32 mouse cellular contexts compared by ENCODE assay signal in the genomic region with DNA sequence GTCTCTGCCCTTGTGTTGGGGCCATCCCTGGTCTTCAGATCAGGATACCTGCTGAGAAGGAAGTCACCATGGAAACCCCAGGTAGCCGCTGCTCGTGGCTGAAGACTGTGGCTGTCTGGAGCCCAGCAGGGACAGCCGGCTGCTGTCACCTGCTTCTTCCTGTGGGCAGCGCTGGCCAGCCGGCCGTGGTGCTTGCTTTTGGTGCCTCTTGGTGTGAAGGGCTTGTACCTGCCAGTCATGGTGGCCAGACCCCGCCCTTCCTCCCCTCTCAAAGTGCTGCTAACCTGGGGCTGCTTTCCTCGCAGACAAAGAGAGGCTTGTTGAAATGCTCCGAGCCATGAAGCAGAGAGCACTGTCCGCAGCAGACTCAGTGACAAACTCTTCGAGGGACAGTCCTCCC. TPM values are rescaled to one million over a fixed set of nuclear protein-coding genes. Genes with fewer than 3 reads are reported as not detected.
DNase-seq lines count a peak whose midpoint lies in the region; ATAC-seq and TF ChIP-seq lines count a peak whose summit lies in the region.
"Had no signal": no experiment of that assay in that cellular context is flagged by ENCODE, and none has a peak within 500 bp of the region (broad histone marks: within the 10 kb centered on the region; RNA-seq: fewer than 3 reads in every experiment).

No protein-coding gene starts in this region.

- H3K4me1 ChIP-seq in embryonic facial prominence, embryonic 11.5 days (ENCODE audit: control insufficient read depth, insufficient read depth, low read length), result no peaks in the 10 kb centered on the region; the same call in none of the 2 replicates
- peaks cover 88% of the 10 kb centered on the region for H3K4me1 ChIP-seq in embryonic facial prominence, embryonic 10.5 days
- H3K4me1 ChIP-seq in midbrain, embryonic 12.5 days, result peaks cover 9% of the 10 kb centered on the region
- no peaks in the 10 kb centered on the region for H3K4me1 ChIP-seq in midbrain, embryonic 16.5 days (ENCODE audit: control insufficient read depth, insufficient read depth, low read length)
- peaks cover 31% of the 10 kb centered on the region for H3K4me1 ChIP-seq in limb, embryonic 13.5 days

- no peaks in the 10 kb centered on the region for H3K9me3 ChIP-seq in embryonic facial prominence, embryonic 11.5 days (replicated peaks; ENCODE audit: control insufficient read depth, low read length)
- no peaks in the 10 kb centered on the region for H3K9me3 ChIP-seq in embryonic facial prominence, embryonic 10.5 days
- no peaks in the 10 kb centered on the region for H3K9me3 ChIP-seq in midbrain, embryonic 12.5 days
- H3K9me3 ChIP-seq in midbrain, embryonic 16.5 days (replicated peaks; ENCODE audit: control insufficient read depth, low read length, poor library complexity, severe bottlenecking), result no peaks in the 10 kb centered on the region
- no peaks in the 10 kb centered on the region for H3K9me3 ChIP-seq in limb, embryonic 13.5 days
- H3K9me3 ChIP-seq: forebrain, embryonic 15.5 days; heart, embryonic 10.5 days; heart, embryonic 15.5 days; hindbrain, embryonic 15.5 days; intestine, embryonic 15.5 days; liver, embryonic 15.5 days; neural tube, embryonic 12.5 days had no signal

- no peak for DNase-seq in embryonic facial prominence, embryonic 11.5 days (ENCODE audit: low spot score)
- DNase-seq in embryonic facial prominence, embryonic 10.5 days (ENCODE audit: low spot score), result no peak
- DNase-seq in layer of hippocampus, adult 2 months (ENCODE audit: low spot score in 2 of 2), result no peak
- DNase-seq in layer of hippocampus, adult 9-11 months, result no peak
- no peak for DNase-seq in embryo, embryonic 9.5 days (ENCODE audit: extremely low spot score)
- DNase-seq: adrenal gland, adult 2 months; adrenal gland, postnatal 36 days; cerebellum, adult 8-10 months; cerebellum, postnatal 36 days; embryo, embryonic 11 days; gastrocnemius, postnatal 25 days; heart, adult 11 months; kidney, adult 8-10 months; lung, postnatal 10 days; right cerebral cortex, postnatal 4 days; thymus, adult 18-20 months; thymus, postnatal 25 days had no signal

- no peak overlapping the region for H3K4me2 ChIP-seq in embryonic facial prominence, embryonic 11.5 days (ENCODE audit: low read depth, low read length)
- H3K4me2 ChIP-seq in midbrain, embryonic 12.5 days (replicated peaks), result no peak overlapping the region
- H3K4me2 ChIP-seq in midbrain, embryonic 16.5 days (ENCODE audit: low read length), result no peak overlapping the region
- no peak overlapping the region for H3K4me2 ChIP-seq in limb, embryonic 13.5 days (replicated peaks)
- H3K4me2 ChIP-seq: forebrain, embryonic 15.5 days; heart, embryonic 15.5 days; hindbrain, embryonic 15.5 days; intestine, embryonic 15.5 days; liver, embryonic 15.5 days; neural tube, embryonic 12.5 days had no signal

- no peak overlapping the region for H3K4me3 ChIP-seq in embryonic facial prominence, embryonic 11.5 days (ENCODE audit: low read depth, low read length)
- H3K4me3 ChIP-seq in embryonic facial prominence, embryonic 10.5 days, result no peak overlapping the region
- H3K4me3 ChIP-seq in layer of hippocampus, adult 2 months, result no peak overlapping the region
- no peak overlapping the region for H3K4me3 ChIP-seq in midbrain, embryonic 12.5 days
- H3K4me3 ChIP-seq in midbrain, embryonic 16.5 days (ENCODE audit: low read depth, low read length), result no peak overlapping the region
- no peak overlapping the region for H3K4me3 ChIP-seq in limb, embryonic 13.5 days
- H3K4me3 ChIP-seq: forebrain, embryonic 15.5 days; heart, embryonic 10.5 days; heart, embryonic 15.5 days; hindbrain, embryonic 15.5 days; intestine, embryonic 15.5 days; liver, embryonic 15.5 days; myocyte; neural tube, embryonic 12.5 days had no signal

- WGBS in embryonic facial prominence, embryonic 11.5 days, result 63% methylated on average over 11 of the region's 11 CpGs
- WGBS in embryonic facial prominence, embryonic 10.5 days, result 58% methylated on average over 11 of the region's 11 CpGs
- WGBS in midbrain, embryonic 12.5 days, result 76% methylated on average over 11 of the region's 11 CpGs
- 65% methylated on average over 11 of the region's 11 CpGs for WGBS in midbrain, embryonic 16.5 days
- 69% methylated on average over 11 of the region's 11 CpGs for WGBS in limb, embryonic 13.5 days

- H3K27ac ChIP-seq in embryonic facial prominence, embryonic 11.5 days (replicated peaks; ENCODE audit: low read depth, low read length), result no peak overlapping the region
- H3K27ac ChIP-seq in embryonic facial prominence, embryonic 10.5 days (replicated peaks), result no peak overlapping the region
- peak overlapping the region; percentile 79 for H3K27ac ChIP-seq in layer of hippocampus, adult 2 months
- no peak overlapping the region for H3K27ac ChIP-seq in midbrain, embryonic 12.5 days (replicated peaks)
- H3K27ac ChIP-seq in midbrain, embryonic 16.5 days (ENCODE audit: low read length), result no peak overlapping the region
- peak overlapping the region; percentile 28; the same call in 1 of the 2 replicates for H3K27ac ChIP-seq in limb, embryonic 13.5 days
- H3K27ac ChIP-seq: forebrain, embryonic 15.5 days; heart, embryonic 10.5 days; heart, embryonic 15.5 days; hindbrain, embryonic 15.5 days; intestine, embryonic 15.5 days; kidney, postnatal 0 days; liver, embryonic 15.5 days; neural tube, embryonic 12.5 days; stomach, postnatal 0 days had no signal

- TF ChIP-seq CTCF in layer of hippocampus, adult 2 months (conservative IDR thresholded peaks at IDR 0.05), result no peak

- no peak for ATAC-seq in embryonic facial prominence, embryonic 11.5 days (replicated peaks; ENCODE audit: insufficient number of reproducible peaks, low FRiP score, low TSS enrichment, low read depth)
- no peak for ATAC-seq in midbrain, embryonic 12.5 days (ENCODE audit: low FRiP score, low read depth)
- no peak for ATAC-seq in midbrain, embryonic 16.5 days
- no peak for ATAC-seq in limb, embryonic 13.5 days (ENCODE audit: low FRiP score, low read depth)
- ATAC-seq: activated CD4-positive, CD25-positive, alpha-beta regulatory T cell, adult 4 months; CD4-positive, CD25-positive, alpha-beta regulatory T cell, adult 4 months; forebrain, embryonic 15.5 days; intestine, embryonic 15.5 days had no signal

- H3K27me3 ChIP-seq in embryonic facial prominence, embryonic 11.5 days (ENCODE audit: control insufficient read depth, insufficient read depth, low read length), result no peaks in the 10 kb centered on the region
- no peaks in the 10 kb centered on the region for H3K27me3 ChIP-seq in embryonic facial prominence, embryonic 10.5 days (replicated peaks; ENCODE audit: low read depth, poor library complexity, severe bottlenecking)
- no peaks in the 10 kb centered on the region for H3K27me3 ChIP-seq in midbrain, embryonic 12.5 days
- no peaks in the 10 kb centered on the region for H3K27me3 ChIP-seq in midbrain, embryonic 16.5 days (ENCODE audit: control insufficient read depth, insufficient read depth, low read depth, low read length)
- H3K27me3 ChIP-seq in limb, embryonic 13.5 days, result no peaks in the 10 kb centered on the region
- H3K27me3 ChIP-seq: forebrain, embryonic 15.5 days; heart, embryonic 15.5 days; hindbrain, embryonic 15.5 days; intestine, embryonic 15.5 days; liver, embryonic 15.5 days; neural tube, embryonic 12.5 days had no signal

- H3K9ac ChIP-seq in embryonic facial prominence, embryonic 11.5 days (replicated peaks; ENCODE audit: low read length), result 0 out of 2 replicates have a peak overlapping the region, but pooled peaks have one; percentile 13
- 0 out of 2 replicates have a peak overlapping the region, but pooled peaks have one; percentile 8 for H3K9ac ChIP-seq in midbrain, embryonic 12.5 days (replicated peaks)
- no peak overlapping the region for H3K9ac ChIP-seq in midbrain, embryonic 16.5 days (ENCODE audit: low read depth, low read length)
- no peak overlapping the region for H3K9ac ChIP-seq in limb, embryonic 13.5 days
- H3K9ac ChIP-seq: forebrain, embryonic 15.5 days; heart, embryonic 15.5 days; hindbrain, embryonic 15.5 days; intestine, embryonic 15.5 days; liver, embryonic 15.5 days; neural tube, embryonic 12.5 days had no signal

- peaks cover 28% of the 10 kb centered on the region for H3K36me3 ChIP-seq in embryonic facial prominence, embryonic 11.5 days (replicated peaks; ENCODE audit: control insufficient read depth, insufficient read depth, low read depth, low read length)
- peaks cover 100% of the 10 kb centered on the region for H3K36me3 ChIP-seq in embryonic facial prominence, embryonic 10.5 days (replicated peaks)
- peaks cover 99% of the 10 kb centered on the region for H3K36me3 ChIP-seq in midbrain, embryonic 12.5 days
- peaks cover 56% of the 10 kb centered on the region for H3K36me3 ChIP-seq in midbrain, embryonic 16.5 days (ENCODE audit: control insufficient read depth, insufficient read depth, low read length)
- H3K36me3 ChIP-seq in limb, embryonic 13.5 days, result peaks cover 99% of the 10 kb centered on the region

RNA-seq across cellular contexts. Expression of a gene that starts 15.2 kb away (rescaled TPM):
- polyA plus RNA-seq in embryonic facial prominence, embryonic 11.5 days (2014; fragmentation: Nextera tagmentation; extraction: Ambion mirVana), result 127 and 132 TPM in 2 replicates
- polyA plus RNA-seq in embryonic facial prominence, embryonic 10.5 days (2016; fragmentation: Nextera tagmentation; extraction: Ambion mirVana), result 156 TPM in 2 replicates
- 1 to 10 TPM; 5.2 to 6.2 TPM for total RNA-seq in layer of hippocampus, adult 2 months (2021)
- polyA plus RNA-seq in midbrain, embryonic 12.5 days (2016; fragmentation: Nextera tagmentation; extraction: Ambion mirVana), result 73.7 and 84.8 TPM in 2 replicates
- polyA plus RNA-seq in midbrain, embryonic 16.5 days (2015; fragmentation: Nextera tagmentation; extraction: Ambion mirVana), result 10.7 and 13.3 TPM in 2 replicates
- 104 and 108 TPM in 2 replicates for polyA plus RNA-seq in limb, embryonic 13.5 days (2015; fragmentation: Nextera tagmentation; extraction: Ambion mirVana)

Comparison
In these comparisons a context has a peak if more than half of its experiments do, and no peak if none do; other contexts are left out.
1. H3K9ac ChIP-seq: peak in embryonic facial prominence, embryonic 11.5 days (single experiment) and midbrain, embryonic 12.5 days (single experiment); none in midbrain, embryonic 16.5 days (single experiment) and limb, embryonic 13.5 days (single experiment).
2. H3K27ac ChIP-seq: peak in layer of hippocampus, adult 2 months (single experiment) and limb, embryonic 13.5 days (single experiment); none in embryonic facial prominence, embryonic 11.5 days (single experiment), embryonic facial prominence, embryonic 10.5 days (single experiment), midbrain, embryonic 12.5 days (single experiment) and midbrain, embryonic 16.5 days (single experiment).